Mouse (Mus musculus): ENCODE measurements around the gene Ubxn2a.
A peak's percentile ranks its signal among the peaks of the same experiment; 100 is the strongest.
"Not testable (repeated sequence)": the region's sequence is repeated elsewhere in the genome, so short reads cannot be mapped to it uniquely, and the experiment has no call there.

Gene Ubxn2a

GRCm38 (mm10) chr12:4906951-4907906, at the start of gene Ubxn2a:
Gene Ubxn2a (minus strand): TSS chr12:4907705.
- peak; percentile 68 for DNase-seq (ENCODE audit: extremely low spot score, low read depth, low spot score)

DNA sequence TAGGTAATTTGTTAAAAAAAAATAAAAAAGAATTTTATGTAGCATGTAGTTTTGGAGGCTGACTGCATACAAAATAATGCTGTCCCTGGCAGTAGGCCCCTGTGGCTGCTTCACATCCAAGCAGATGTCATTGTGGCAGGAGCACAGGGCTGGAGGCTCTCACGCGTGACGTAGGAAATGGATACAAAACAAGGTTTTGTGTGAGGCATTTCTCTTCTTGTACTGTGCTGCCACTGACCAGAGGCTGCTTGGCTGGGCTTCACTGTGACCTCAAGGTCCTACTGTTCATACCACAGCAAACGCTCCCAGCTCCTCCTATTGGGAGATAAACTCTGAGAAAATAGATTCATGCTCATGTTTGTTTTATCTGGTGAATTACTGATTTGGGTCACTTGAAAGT, 45.7 kb upstream of the Ubxn2a start:
- DNase-seq (ENCODE audit: extremely low spot score, low read depth, low spot score): no peak

GRCm38 (mm10) chr12:4952272-4952671, 44.8 kb upstream of the Ubxn2a start:
- no peak for DNase-seq (ENCODE audit: extremely low spot score, low read depth, low spot score)

DNA sequence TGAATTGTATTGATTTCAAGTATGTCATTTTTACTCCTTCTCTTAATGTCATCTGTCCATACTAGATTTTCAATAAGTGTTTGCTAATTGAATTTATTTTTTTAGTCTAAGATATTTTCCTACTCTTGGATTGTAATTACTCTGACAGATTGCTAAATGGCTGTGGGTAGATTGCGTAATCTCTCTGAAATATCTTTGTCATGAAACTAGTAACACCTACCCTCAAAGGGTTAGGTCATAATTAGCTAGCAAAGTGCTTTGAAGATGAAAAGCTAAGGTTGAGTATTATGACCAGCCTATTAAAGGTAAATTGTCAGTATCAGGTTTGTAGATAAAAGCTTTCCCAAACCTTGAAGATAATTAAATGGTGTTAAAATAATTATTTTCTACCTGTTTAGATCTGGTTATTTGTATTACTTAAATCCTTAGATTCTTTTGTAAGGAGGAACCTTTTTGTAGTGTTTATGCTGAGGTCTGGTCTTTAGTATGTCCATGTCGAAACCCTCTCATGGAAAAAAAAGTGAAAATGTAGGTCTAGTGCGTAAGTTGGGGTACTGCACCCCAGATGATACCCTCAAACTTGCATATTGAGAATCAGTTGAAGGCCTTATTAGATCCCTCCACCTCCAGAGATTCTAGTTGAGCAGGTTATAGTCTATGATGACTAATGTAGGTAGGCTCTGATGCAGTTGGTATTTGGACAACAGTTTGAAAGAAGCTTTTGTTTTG, 23.5 kb upstream of the Ubxn2a start:
- DNase-seq (ENCODE audit: extremely low spot score, low read depth, low spot score): no peak

GRCm38 (mm10) chr12:4928197-4928596, 20.7 kb upstream of the Ubxn2a start:
- no peak for DNase-seq (ENCODE audit: extremely low spot score, low read depth, low spot score)

DNA sequence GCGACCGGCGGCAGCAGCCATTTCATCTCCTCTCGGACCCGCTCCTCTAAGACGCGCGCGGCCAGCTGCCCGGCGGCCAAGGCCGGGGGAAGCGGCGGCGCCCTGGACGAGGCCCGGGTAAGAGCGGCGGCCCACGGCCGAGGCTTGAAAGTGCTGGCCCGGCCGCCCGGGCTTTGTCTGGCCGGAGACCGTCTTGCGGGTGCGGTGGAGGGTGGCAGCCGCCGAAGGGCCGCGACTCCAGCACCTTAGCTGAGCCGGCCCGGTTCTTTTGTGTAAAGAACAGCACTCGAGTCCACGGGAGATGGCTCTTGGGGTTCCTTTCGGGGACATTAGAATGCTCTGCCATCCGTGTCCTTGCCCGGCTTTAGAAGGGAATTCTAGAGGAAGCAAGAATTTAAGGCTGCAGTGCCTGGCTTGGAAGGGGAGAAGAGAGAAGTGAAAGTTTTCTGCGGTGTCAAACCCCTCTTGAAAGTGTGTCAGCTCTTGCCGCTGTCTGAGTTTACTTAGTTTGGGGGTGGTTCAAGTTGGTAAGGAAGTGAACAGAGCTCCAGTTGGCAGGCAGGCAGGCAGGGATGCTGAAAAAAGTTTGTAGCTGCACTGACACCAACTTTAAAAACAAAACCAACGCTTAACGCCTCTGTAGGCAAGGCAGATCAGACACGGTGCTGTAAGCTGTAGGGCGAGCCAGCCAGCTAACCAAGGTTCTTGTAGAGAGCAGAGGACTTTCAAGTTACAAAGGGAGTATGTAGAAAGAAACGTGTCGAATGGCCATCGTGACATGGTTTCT, 10.5 kb upstream of the Ubxn2a start:
- DNase-seq (ENCODE audit: extremely low spot score, low read depth, low spot score): peak; percentile 26

GRCm38 (mm10) chr12:4916994-4917804, 9.7 kb upstream of the Ubxn2a start, which contains the start of gene Atad2b:
Gene Atad2b (plus strand): TSS chr12:4917353.
- DNase-seq (ENCODE audit: extremely low spot score, low read depth, low spot score): peak; percentile 77

DNA sequence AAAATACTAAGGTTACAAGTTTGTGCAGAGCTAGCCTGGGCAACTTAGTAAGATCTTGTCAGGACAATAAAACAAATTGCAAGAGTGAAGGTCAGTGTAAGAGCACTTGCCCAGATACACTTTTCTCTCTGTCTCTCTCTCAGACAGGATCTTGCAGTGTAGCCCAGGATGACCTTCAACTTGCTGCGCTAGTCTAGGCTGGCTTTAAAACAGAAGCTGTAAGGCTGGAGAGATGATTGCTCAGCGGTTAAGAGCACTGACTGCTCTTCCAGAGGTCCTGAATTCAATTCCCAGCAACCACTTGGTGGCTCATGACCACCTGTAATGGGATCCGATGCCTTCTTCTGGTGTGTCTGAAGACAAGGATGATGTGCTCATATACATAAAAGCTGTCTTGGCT, 7.4 kb upstream of the Ubxn2a start:
- DNase-seq (ENCODE audit: extremely low spot score, low read depth, low spot score): no peak

DNA sequence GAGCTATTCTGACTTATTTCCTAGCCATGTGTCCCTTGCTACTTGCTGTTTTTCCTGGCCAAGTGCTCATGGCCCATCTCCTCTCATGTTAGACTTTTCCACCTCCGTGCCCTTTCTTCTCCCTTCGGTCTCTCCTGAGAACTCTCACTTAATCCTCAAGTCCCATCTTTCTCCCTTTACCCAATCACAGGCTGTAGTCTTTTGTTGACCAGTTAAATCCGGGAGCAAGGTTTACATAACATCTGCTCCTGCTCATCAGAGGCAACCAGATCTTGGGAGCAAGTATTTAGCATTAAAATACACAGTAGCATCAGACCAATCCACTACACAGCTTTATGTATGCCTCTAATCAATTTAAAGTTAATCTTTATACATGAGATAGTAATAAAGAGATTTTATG, 6.9 kb upstream of the Ubxn2a start:
- no peak for DNase-seq (ENCODE audit: extremely low spot score, low read depth, low spot score)

DNA sequence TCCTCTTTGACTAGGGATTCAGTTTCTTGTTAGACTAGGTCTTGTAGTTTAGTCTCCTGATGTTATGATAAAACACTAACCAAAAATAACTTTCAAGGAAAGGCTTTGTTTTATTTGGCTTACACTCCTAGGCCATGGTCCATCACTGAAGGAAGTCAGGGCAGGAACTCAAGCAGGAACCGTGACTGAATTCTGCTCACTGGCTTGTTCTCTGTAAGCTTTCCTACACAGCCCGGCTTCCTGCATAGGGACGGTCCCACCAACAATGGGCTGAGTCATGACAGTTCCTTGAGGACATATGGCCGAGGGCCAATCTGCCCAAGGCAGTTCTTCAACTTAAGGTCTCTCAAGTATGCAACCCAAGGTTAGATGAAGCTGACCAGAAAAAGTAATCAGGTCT, 4.2 kb upstream of the Ubxn2a start:
- no peak for DNase-seq (ENCODE audit: extremely low spot score, low read depth, low spot score)

- not testable (repeated sequence) for DNase-seq (ENCODE audit: extremely low spot score, low read depth, low spot score)
Measured at GRCm38 (mm10) chr12:4910496-4910895, 3.0 kb upstream of the Ubxn2a start.

GRCm38 (mm10) chr12:4908391-4908790, 886 bp upstream of the Ubxn2a start:
- no peak for DNase-seq (ENCODE audit: extremely low spot score, low read depth, low spot score)

DNA sequence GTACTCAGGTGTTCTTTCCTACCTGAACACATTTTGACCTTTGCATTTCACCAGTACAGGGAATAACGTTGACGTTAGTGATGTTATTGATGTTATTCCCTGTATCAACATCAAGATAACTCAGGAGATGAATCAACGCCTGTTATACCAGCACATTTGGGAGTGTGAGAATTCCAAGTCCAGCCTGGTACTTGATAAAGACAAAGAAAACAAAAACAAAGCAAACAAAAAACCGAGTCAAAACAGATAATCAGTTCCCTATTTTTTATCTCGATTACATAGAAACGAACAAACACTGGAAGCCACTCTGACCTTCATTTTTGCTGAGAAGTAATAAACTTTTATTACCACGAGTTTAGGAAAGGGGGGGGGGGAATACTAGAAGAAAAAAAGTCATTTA, 1.0 kb downstream of the Ubxn2a start:
- DNase-seq (ENCODE audit: extremely low spot score, low read depth, low spot score): no peak

GRCm38 (mm10) chr12:4905946-4906345, 1.6 kb downstream of the Ubxn2a start:
- no peak for DNase-seq (ENCODE audit: extremely low spot score, low read depth, low spot score)

DNA sequence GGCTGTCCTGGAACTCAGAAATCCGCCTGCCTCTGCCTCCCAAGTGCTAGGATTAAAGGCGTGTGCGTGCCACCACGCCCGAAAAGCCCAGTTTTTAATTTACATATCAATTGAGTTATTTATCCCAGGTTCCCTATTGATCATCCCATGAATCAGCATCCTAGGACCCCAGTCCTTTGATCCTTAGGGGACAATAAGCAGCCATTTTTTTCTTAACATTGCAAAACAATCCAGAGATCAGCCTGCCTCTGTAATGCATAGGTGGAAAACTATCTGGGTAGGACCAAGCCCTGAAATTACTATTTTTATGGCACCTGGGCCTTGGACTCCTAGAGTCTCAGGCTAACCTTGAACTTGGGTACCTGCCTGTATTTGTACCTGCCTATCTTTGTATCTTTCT, 9.5 kb downstream of the Ubxn2a start:
- no peak for DNase-seq (ENCODE audit: extremely low spot score, low read depth, low spot score)

DNA sequence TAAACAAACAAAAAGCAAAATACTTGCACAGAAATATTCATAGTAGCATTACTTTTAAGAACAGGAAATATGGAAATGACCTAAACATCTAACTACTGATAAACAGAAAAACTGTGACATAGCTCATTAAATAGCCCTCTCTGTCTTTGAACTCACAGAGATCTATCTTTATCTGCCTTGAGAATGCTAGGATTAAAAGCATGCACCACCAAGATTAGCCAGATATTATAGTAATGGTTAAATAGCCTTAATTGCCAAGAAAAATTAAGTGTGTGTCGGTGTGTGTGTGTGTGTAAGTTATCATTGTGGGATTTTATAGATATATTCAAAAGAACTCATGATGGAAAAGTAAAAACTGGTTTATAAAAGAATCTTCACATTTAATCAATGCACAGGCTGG, 17.6 kb downstream of the Ubxn2a start:
- DNase-seq (ENCODE audit: extremely low spot score, low read depth, low spot score): no peak

DNA sequence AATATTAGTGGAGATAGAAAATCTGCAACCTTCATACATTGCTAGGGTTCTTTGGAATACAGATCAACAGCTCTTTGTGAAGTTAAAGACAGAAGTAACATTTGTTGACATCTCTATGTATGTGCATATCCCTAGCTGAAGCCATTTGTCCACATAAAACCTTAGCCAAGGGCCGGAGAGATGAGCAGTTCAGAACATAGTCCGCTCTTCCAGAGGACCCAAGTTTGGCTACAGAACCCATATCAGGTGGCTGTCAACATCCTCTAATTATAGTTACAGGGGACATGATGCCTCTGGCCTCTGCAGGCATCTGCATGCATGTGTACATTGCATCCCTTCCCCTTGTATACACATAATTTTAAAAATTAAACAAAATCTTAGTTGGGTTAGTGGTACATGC, 18.3 kb downstream of the Ubxn2a start:
- DNase-seq (ENCODE audit: extremely low spot score, low read depth, low spot score): no peak

- DNase-seq (ENCODE audit: extremely low spot score, low read depth, low spot score): no peak
Measured at GRCm38 (mm10) chr12:4888739-4889138, 18.8 kb downstream of the Ubxn2a start.

DNA sequence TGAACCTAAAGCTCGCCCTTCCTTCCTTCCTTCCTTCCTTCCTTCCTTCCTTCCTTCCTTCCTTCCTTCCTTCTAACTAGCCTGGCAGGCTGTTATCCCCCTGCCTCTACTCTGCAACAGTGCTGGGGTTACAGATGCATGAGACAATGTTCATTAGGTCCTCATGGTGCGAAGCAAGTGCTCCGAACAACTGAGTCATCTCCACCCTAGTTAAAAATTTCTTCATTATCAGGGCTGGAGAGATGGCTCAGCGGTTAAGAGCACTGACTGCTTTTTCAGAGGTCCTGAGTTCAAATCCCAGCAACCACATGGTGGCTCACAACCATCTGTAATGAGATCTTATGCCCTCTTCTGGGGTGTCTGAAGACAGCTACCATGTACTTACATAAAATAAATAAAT, 20.9 kb downstream of the Ubxn2a start:
- not testable (repeated sequence) for DNase-seq (ENCODE audit: extremely low spot score, low read depth, low spot score)

DNA sequence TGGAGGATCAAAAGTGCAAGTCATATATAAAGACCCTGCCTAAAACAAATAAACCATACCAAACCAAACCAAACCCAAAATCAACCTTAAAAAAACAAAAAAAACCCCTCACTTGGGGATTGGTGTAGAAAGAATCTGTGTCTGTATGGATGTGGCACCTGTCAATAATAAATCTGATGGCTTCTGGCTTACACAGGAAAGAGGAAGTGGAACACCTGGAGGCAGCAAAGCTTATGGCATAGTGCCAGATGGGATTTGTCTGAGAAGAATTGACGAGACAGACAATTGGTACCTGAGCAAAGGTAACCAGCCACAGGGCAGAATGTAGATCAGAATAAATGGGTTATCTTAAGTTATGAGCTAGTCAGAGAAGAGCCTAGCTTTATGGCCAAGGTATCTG, 22.4 kb downstream of the Ubxn2a start:
- no peak for DNase-seq (ENCODE audit: extremely low spot score, low read depth, low spot score)

All from hindlimb bud, embryonic 11.5 days (tissue).